Mouse (Mus musculus) neural tube, embryonic 15.5 days (tissue): ENCODE measurements around the gene Noc3l. TPM values are rescaled to one million over a fixed set of nuclear protein-coding genes. Genes with fewer than 3 reads are reported as not detected.
A peak's percentile ranks its signal among the peaks of the same experiment; 100 is the strongest.

Experiments used
- ATAC-seq: fragments of 200-750 bp; cut with Nextera tagmentation; 2 replicates; pipeline ENCODE4 v1.8.0; 2017; ENCODE audit warnings: mild to moderate bottlenecking, moderate TSS enrichment, moderate library complexity; ENCODE audit not compliant: low FRiP score
- H3K27ac ChIP-seq: fragments of 300-500 bp; sonication (generic); replicated peaks from 2 replicates; pipeline ENCODE4 v1.5.1; 2015; ENCODE audit warnings: mild to moderate bottlenecking, inconsistent platforms
- H3K27me3 ChIP-seq: fragments of 300-500 bp; sonication (generic); replicated peaks from 2 replicates; pipeline ENCODE4 v1.6.1; 2015; ENCODE audit warnings: inconsistent platforms
- H3K36me3 ChIP-seq: fragments of 300-500 bp; sonication (generic); 2 replicates; pipeline ENCODE4 v1.6.1; 2015; ENCODE audit warnings: inconsistent platforms
- H3K4me1 ChIP-seq: fragments of 300-500 bp; sonication (generic); 2 replicates; pipeline ENCODE4 v1.6.1; 2015; ENCODE audit warnings: inconsistent platforms
- H3K4me2 ChIP-seq: fragments of 300-500 bp; sonication (generic); 2 replicates; pipeline ENCODE4 v1.6.1; 2015; ENCODE audit warnings: inconsistent platforms, mild to moderate bottlenecking, moderate library complexity
- H3K4me3 ChIP-seq: fragments of 300-500 bp; sonication (generic); replicated peaks from 2 replicates; pipeline ENCODE4 v1.5.1; 2015; ENCODE audit warnings: mild to moderate bottlenecking, inconsistent platforms
- H3K9ac ChIP-seq: fragments of 300-500 bp; sonication (generic); replicated peaks from 2 replicates; pipeline ENCODE4 v1.6.1; 2015; ENCODE audit warnings: mild to moderate bottlenecking, inconsistent platforms
- H3K9me3 ChIP-seq: fragments of 300-500 bp; sonication (generic); replicated peaks from 2 replicates; pipeline ENCODE4 v1.6.1; 2016; ENCODE audit warnings: inconsistent platforms
- WGBS: fragments of 180-500 bp; shearing (Covaris S2); methylation state at CpG from one replicate; pipeline ENCODE4 v1.1.7; 2015; ENCODE audit warnings: mixed read lengths; 5-methylcytosine and 5-hydroxymethylcytosine counted together
- polyA plus RNA-seq: library from polyadenylated mRNA; unstranded; fragments of >200 nt; fragmentation: Nextera tagmentation; extraction: Ambion mirVana; gene quantifications from 2 replicates; pipeline ENCODE4 v1.2.1, GENCODE M21; 2015

Gene Noc3l
- polyA plus RNA-seq, 1 experiment from 2014 or later: 4.3 TPM

- peak overlapping the region; percentile 77 for H3K9ac ChIP-seq
- peaks cover 26% of the 10 kb centered on the region for H3K36me3 ChIP-seq
- no peaks in the 10 kb centered on the region for H3K27me3 ChIP-seq
- peak overlapping the region; percentile 82 for H3K4me3 ChIP-seq
- H3K27ac ChIP-seq: no peak overlapping the region
- peak overlapping the region; percentile 86 for H3K4me2 ChIP-seq
- H3K4me1 ChIP-seq: peaks cover 17% of the 10 kb centered on the region
- no peaks in the 10 kb centered on the region for H3K9me3 ChIP-seq
- WGBS: 45% methylated on average over 8 of the region's 8 CpGs
- no peak for ATAC-seq
These were observed 846 bp downstream of the Noc3l start for GRCm38 (mm10) chr19:38818191-38818590.

GRCm38 (mm10) chr19:38798801-38799200 lies 20.2 kb downstream of the Noc3l start:
- no peak for ATAC-seq
- WGBS: 87% methylated on average over 6 of the region's 6 CpGs

GRCm38 (mm10) chr19:38798291-38798690 lies 20.7 kb downstream of the Noc3l start:
- no peak overlapping the region for H3K27ac ChIP-seq
- no peak overlapping the region for H3K4me2 ChIP-seq
- ATAC-seq: no peak
- no peak overlapping the region for H3K9ac ChIP-seq
- no peaks in the 10 kb centered on the region for H3K27me3 ChIP-seq
- H3K4me1 ChIP-seq: no peaks in the 10 kb centered on the region
- H3K4me3 ChIP-seq: no peak overlapping the region
- H3K9me3 ChIP-seq: no peaks in the 10 kb centered on the region
- H3K36me3 ChIP-seq: peaks cover 78% of the 10 kb centered on the region
- WGBS: 97% methylated on average over 1 of the region's 1 CpGs

More at GRCm38 (mm10) chr19:38798801-38799200, 20.2 kb downstream of the Noc3l start:
- Histone ChIP-seq H3K36me3 (peaks cover 78% of the 10 kb centered on the region), H3K4me3 (no peak overlapping the region), H3K4me1 (no peaks in the 10 kb centered on the region), H3K9ac (no peak overlapping the region), H3K27ac (no peak overlapping the region), H3K9me3 (no peaks in the 10 kb centered on the region), H3K27me3 (no peaks in the 10 kb centered on the region), H3K4me2 (no peak overlapping the region)

DNA sequence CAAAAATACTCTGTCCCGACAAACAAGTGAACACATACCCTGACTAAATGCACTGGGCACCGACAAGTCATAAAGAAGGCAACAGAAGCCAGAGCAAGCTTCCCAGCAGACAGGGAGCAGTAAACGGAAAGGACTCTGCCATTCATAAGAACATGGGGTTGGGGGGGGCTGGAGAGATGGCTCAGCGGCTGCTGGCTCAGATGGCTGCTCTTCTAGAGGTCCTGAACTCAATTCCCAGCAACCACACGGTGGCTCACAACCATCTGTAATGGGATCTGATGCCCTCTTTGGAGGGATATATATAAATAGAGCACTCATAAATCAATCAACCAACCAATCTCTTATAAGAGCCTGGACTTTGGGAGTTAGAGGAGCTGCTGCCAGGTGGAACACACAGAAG lies 22.5 kb downstream of the Noc3l start:
- H3K9me3 ChIP-seq: no peaks in the 10 kb centered on the region
- ATAC-seq: no peak
- H3K9ac ChIP-seq: no peak overlapping the region
- H3K4me3 ChIP-seq: no peak overlapping the region
- H3K36me3 ChIP-seq: peaks cover 79% of the 10 kb centered on the region
- WGBS: 75% methylated on average over 5 of the region's 5 CpGs
- no peak overlapping the region for H3K27ac ChIP-seq
- no peaks in the 10 kb centered on the region for H3K27me3 ChIP-seq
- no peak overlapping the region for H3K4me2 ChIP-seq
- H3K4me1 ChIP-seq: no peaks in the 10 kb centered on the region

DNA sequence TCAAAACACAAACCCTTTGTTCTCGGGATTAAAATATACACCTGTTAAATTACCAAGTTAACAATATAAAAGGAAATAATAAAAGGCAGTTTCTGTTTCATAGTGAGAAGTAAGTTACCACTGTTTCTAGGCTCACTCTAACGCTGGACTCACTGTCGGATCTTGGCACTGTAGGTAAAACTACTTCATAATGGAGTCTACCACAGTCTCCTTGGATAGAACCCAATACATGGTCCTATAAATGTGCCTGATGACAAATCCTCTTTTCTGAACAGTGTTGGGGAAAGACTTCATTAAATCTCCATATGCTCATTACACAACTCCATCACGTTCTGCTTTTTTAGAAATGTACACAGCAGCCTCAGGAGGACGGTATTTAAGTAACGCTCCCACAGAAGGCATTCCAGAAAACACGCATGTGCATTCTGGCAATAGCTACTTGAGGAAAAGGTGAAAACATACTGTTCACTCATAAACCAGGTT lies 25.4 kb downstream of the Noc3l start:
- no peak overlapping the region for H3K4me3 ChIP-seq
- H3K9ac ChIP-seq: no peak overlapping the region
- H3K4me2 ChIP-seq: no peak overlapping the region
- H3K4me1 ChIP-seq: no peaks in the 10 kb centered on the region
- H3K36me3 ChIP-seq: peaks cover 84% of the 10 kb centered on the region
- WGBS: 92% methylated on average over 7 of the region's 7 CpGs
- H3K9me3 ChIP-seq: no peaks in the 10 kb centered on the region
- H3K27me3 ChIP-seq: no peaks in the 10 kb centered on the region
- no peak overlapping the region for H3K27ac ChIP-seq
- no peak for ATAC-seq

GRCm38 (mm10) chr19:38787756-38788155 lies 31.3 kb downstream of the Noc3l start:
- Histone ChIP-seq H3K36me3 (peaks cover 44% of the 10 kb centered on the region), H3K4me1 (no peaks in the 10 kb centered on the region), H3K9me3 (no peaks in the 10 kb centered on the region), H3K27me3 (no peaks in the 10 kb centered on the region), H3K9ac (no peak overlapping the region), H3K4me3 (no peak overlapping the region), H3K4me2 (no peak overlapping the region), H3K27ac (no peak overlapping the region)
- WGBS: 90% methylated on average over 6 of the region's 6 CpGs
- ATAC-seq: no peak

GRCm38 (mm10) chr19:38783542-38783941 lies 35.5 kb downstream of the Noc3l start:
- no peak for ATAC-seq
- no peaks in the 10 kb centered on the region for H3K4me1 ChIP-seq
- H3K9ac ChIP-seq: no peak overlapping the region
- H3K4me3 ChIP-seq: no peak overlapping the region
- no peaks in the 10 kb centered on the region for H3K9me3 ChIP-seq
- no peak overlapping the region for H3K27ac ChIP-seq
- 92% methylated on average over 9 of the region's 9 CpGs for WGBS
- no peaks in the 10 kb centered on the region for H3K27me3 ChIP-seq
- H3K36me3 ChIP-seq: peaks cover 11% of the 10 kb centered on the region
- no peak overlapping the region for H3K4me2 ChIP-seq

DNA sequence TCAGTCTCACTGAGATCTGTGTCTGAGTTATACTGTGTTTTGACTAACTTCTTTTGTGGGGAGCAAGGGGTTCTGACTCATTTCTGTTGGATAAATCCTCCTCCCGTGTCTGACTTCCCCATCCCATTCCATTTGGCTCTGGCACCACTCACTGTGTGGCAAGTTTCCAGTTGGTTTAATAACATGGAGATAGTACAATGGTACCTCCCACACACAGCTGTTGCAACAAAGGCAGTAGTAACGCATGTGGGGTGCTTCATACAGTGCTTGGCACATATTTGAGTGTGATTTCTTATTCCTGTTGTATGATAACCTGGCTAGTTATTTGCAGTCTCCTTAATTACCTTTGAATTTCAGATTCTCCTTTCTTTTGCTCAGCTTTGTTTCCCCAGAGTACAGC lies 40.2 kb downstream of the Noc3l start:
- WGBS: 65% methylated on average over 2 of the region's 2 CpGs
- no peaks in the 10 kb centered on the region for H3K4me1 ChIP-seq
- H3K27me3 ChIP-seq: no peaks in the 10 kb centered on the region
- H3K9ac ChIP-seq: no peak overlapping the region
- H3K4me2 ChIP-seq: no peak overlapping the region
- H3K36me3 ChIP-seq: 0 out of 2 replicates have a peak, but pooled peaks cover 4% of the 10 kb centered on the region
- no peak overlapping the region for H3K4me3 ChIP-seq
- no peaks in the 10 kb centered on the region for H3K9me3 ChIP-seq
- no peak for ATAC-seq
- no peak overlapping the region for H3K27ac ChIP-seq

DNA sequence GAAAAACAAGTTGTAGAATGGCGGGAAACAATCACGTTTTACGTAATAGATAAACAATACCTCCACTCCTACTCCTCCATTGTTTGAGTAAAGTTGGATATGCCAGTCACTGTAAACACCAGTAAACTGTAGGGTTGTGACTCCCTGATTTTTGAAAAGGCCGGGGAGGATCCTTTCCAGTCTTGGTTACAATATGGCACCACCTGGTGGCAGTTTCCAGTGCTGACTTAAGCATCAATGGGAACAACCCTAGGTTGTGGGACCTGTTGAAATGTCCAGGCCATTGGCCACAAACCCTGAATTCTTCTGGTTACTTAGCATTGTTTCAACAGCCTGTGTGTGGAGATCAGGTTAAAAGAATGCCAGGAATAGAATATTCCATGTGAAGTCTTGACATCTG lies 43.5 kb downstream of the Noc3l start:
- no peaks in the 10 kb centered on the region for H3K27me3 ChIP-seq
- H3K4me1 ChIP-seq: no peaks in the 10 kb centered on the region
- no peak overlapping the region for H3K4me2 ChIP-seq
- H3K4me3 ChIP-seq: no peak overlapping the region
- H3K9me3 ChIP-seq: no peaks in the 10 kb centered on the region
- WGBS: 55% methylated on average over 4 of the region's 4 CpGs
- H3K9ac ChIP-seq: no peak overlapping the region
- H3K27ac ChIP-seq: no peak overlapping the region
- ATAC-seq: no peak
- H3K36me3 ChIP-seq: no peaks in the 10 kb centered on the region

DNA sequence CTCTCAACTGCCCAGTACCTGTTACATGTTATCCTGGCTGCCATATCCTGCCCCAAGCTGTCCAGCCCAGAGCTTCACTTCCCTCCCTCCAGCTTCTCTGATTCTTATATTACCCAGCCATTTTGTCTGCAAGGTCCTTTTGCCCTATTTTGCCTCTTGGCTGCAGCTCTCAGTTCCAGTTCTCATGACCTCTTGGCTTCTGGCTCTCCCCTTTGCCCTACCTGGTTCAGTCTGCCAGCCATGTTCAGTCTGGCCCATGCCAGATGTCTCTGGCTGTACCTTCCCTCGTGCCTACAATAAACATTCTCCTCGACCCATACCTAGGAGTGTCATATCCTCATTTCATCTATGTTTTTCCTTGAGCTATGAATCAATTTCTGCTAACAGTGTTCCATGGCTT lies 52.7 kb downstream of the Noc3l start:
- Histone ChIP-seq H3K27ac (no peak overlapping the region), H3K4me2 (no peak overlapping the region), H3K9me3 (no peaks in the 10 kb centered on the region), H3K4me1 (no peaks in the 10 kb centered on the region), H3K36me3 (no peaks in the 10 kb centered on the region), H3K4me3 (no peak overlapping the region), H3K9ac (no peak overlapping the region), H3K27me3 (no peaks in the 10 kb centered on the region)
- WGBS: 90% methylated on average over 2 of the region's 2 CpGs
- ATAC-seq: no peak

GRCm38 (mm10) chr19:38760441-38760840 lies 58.6 kb downstream of the Noc3l start:
- Histone ChIP-seq H3K27me3 (no peaks in the 10 kb centered on the region), H3K4me1 (peaks cover 6% of the 10 kb centered on the region; the same call in 1 of the 2 replicates), H3K4me3 (no peak overlapping the region), H3K9ac (no peak overlapping the region), H3K36me3 (no peaks in the 10 kb centered on the region), H3K9me3 (no peaks in the 10 kb centered on the region), H3K4me2 (no peak overlapping the region), H3K27ac (no peak overlapping the region)
- 75% methylated on average over 3 of the region's 3 CpGs for WGBS
- no peak for ATAC-seq

DNA sequence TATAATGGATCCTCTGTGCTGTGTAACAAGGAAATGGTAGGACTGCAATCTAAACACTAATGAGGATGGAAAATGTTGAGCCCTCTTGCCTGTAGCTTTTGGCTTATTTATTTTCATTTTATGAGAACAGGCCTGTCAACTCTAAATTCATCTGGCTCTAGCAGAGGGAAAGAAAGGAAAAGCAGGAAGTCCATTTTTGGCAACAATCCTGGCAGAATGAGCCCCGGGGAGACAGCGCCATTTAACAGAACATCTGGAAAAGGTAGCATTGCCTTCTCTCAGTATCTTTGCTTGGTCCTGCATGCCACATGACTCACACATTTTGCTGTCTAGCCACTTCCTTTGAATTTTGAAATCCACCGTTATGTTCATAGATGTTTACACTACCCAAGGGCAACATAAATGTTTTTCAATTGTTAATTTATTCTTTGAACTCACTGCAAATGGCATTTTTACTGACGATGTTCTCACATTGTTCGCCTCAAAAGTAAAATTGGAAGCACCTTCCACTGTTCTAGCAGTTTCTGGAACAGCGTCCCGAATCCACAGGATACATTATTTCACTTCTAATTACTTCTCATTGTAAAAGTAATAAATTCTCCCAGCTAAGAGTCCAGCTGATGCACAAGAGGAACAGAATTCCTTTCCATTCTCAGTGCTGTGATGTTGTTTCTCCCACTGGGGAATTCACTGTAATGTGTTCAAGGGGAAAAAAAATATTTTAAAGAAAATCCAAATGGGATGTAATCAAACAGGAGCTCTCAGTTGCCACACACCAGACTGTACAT lies 60.2 kb downstream of the Noc3l start:
- 52% methylated on average over 7 of the region's 7 CpGs for WGBS
- Histone ChIP-seq H3K9me3 (no peaks in the 10 kb centered on the region), H3K27ac (peak overlapping the region; percentile 38; the same call in 1 of the 2 replicates), H3K4me2 (no peak overlapping the region), H3K9ac (no peak overlapping the region), H3K27me3 (no peaks in the 10 kb centered on the region), H3K4me1 (peaks cover 6% of the 10 kb centered on the region; the same call in 1 of the 2 replicates), H3K36me3 (no peaks in the 10 kb centered on the region), H3K4me3 (no peak overlapping the region)
- ATAC-seq: no peak
